Mouse (Mus musculus): ENCODE results near the gene Zbtb1. TPM values are rescaled to one million over a fixed set of nuclear protein-coding genes. Genes with fewer than 3 reads are reported as not detected.

Zbtb1 gene
- polyA plus RNA-seq, 1 experiment = 15.2 TPM

DNA sequence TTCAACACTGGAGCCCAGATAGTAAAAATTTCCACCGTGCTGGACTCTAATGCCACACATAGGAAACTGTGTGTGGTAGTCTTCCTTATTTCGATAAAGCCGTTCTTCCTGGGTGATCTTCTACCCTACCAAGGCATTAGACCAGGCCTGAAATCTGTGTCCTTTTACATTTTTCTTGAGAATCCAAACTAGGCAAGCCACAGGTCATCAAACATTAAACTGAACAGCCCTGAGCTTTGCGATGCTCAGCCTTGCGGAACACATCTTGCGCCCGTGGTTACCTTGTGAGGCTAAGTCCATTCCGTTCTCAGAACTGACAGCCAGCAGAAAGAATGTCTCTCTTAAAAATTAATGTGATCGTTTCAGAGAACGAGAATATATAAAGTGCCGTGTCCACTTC, 76.1 kb downstream of the Zbtb1 start:
- Histone ChIP-seq H3K27ac (ENCODE audit: insufficient read depth, low read length) (no peak overlapping the region), H3K4me1 (ENCODE audit: control insufficient read depth, insufficient read depth, low read length) (no peaks in the 10 kb centered on the region), H3K4me3 (ENCODE audit: insufficient read depth, low read length) (no peak overlapping the region)
- TF ChIP-seq CTCF (IDR thresholded peaks at IDR 0.05; ENCODE audit: borderline replicate concordance, insufficient read depth, low read length) = no peak
- no peak for TF ChIP-seq POLR2A (IDR thresholded peaks at IDR 0.05; ENCODE audit: low read depth, low read length)

Other genes starting within 250 kb of the Zbtb1 start
- 0.37 and 0.50 TPM in 2 replicates for gene Esr2, start 193.0 kb upstream of the Zbtb1 start, polyA plus RNA-seq (2011; ENCODE audit: insufficient read length, low read depth, missing spikeins)
- gene Tex21, start 123.5 kb upstream of the Zbtb1 start, polyA plus RNA-seq (2011; ENCODE audit: insufficient read length, low read depth, missing spikeins) = not detected in 2 replicates
- gene Mthfd1, start 115.0 kb upstream of the Zbtb1 start, polyA plus RNA-seq (2011; ENCODE audit: insufficient read length, low read depth, missing spikeins) = 30.9 and 38.6 TPM in 2 replicates
- 0.68 TPM in 2 replicates for gene Akap5, start 45.4 kb upstream of the Zbtb1 start, polyA plus RNA-seq (2011; ENCODE audit: insufficient read length, low read depth, missing spikeins)
- gene Zbtb25, start 664 bp upstream of the Zbtb1 start, polyA plus RNA-seq (2011; ENCODE audit: insufficient read length, low read depth, missing spikeins) = 24.0 and 29.2 TPM in 2 replicates
- gene Hspa2, start 33.9 kb downstream of the Zbtb1 start, polyA plus RNA-seq (2011; ENCODE audit: insufficient read length, low read depth, missing spikeins) = 8.6 and 13.7 TPM in 2 replicates
- gene Ppp1r36, start 47.3 kb downstream of the Zbtb1 start, polyA plus RNA-seq (2011; ENCODE audit: insufficient read length, low read depth, missing spikeins) = 1.4 and 1.8 TPM in 2 replicates
- 21.8 and 25.1 TPM in 2 replicates for gene Plekhg3, start 160.6 kb downstream of the Zbtb1 start, polyA plus RNA-seq (2011; ENCODE audit: insufficient read length, low read depth, missing spikeins)

Data from embryonic fibroblast, embryonic 13.5 days (primary cell).